Mouse (Mus musculus): ENCODE data around the gene 1700125H20Rik.
"Not testable (repeated sequence)": the region's sequence is repeated elsewhere in the genome, so short reads cannot be mapped to it uniquely, and the experiment has no call there.

1700125H20Rik gene

DNA sequence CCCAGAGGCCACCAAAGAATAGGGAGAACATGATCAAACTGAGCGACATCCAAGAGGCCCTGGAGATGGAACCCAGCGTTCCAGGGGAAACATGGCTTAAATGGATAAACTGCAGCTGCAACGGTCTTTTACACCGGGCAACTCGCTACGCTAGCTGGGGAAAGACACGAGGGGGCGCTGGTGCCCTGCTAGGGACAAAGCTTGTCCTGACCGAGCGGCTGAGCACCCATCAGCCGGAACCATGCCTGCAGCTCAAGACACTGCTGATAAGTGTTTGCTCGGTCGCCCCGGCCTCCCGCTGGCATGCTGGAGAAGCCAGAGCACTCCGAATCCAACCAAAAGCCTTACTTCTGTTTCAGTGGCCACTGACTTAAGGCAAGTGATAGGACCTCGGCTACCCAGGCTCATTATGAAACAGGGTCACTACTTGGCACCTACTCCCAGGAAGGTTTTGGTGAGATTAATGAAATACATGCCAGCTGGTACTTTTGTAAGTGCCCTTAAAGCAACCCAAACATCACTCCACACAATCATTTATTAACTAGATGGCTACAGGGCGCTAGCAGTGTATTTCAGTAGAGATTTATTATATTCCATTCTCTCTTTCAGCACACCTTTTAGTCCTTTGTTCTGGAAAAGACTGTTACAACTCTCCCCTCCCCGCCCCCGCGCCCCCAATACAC lies at the start of gene 1700125H20Rik:
TSS of gene 1700125H20Rik (plus strand) at position 347 of the 683 bp plus-strand sequence.
- DNase-seq (ENCODE audit: low spot score in 2 of 2) = peak; percentile 72 to 94

DNA sequence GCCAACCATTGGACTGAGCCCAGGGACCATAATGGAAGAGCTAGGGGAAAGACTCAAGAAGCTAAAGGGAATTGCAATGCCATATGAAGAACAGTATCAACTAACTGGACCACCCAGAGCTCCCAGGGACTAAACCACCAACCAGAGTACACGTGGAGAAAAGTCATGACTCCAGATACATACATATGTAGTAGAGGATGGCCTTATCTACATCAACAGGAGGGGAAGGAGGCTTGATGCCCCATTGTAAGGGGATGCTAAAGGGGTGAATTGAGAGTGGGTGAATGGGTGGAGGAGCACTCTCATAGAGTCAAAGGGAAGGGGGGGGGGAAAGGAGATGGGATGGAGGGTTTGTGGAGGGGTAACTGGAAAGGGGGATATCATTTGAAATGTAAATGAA lies 48.1 kb upstream of the 1700125H20Rik start:
- DNase-seq (ENCODE audit: low spot score in 2 of 2) = no peak

DNA sequence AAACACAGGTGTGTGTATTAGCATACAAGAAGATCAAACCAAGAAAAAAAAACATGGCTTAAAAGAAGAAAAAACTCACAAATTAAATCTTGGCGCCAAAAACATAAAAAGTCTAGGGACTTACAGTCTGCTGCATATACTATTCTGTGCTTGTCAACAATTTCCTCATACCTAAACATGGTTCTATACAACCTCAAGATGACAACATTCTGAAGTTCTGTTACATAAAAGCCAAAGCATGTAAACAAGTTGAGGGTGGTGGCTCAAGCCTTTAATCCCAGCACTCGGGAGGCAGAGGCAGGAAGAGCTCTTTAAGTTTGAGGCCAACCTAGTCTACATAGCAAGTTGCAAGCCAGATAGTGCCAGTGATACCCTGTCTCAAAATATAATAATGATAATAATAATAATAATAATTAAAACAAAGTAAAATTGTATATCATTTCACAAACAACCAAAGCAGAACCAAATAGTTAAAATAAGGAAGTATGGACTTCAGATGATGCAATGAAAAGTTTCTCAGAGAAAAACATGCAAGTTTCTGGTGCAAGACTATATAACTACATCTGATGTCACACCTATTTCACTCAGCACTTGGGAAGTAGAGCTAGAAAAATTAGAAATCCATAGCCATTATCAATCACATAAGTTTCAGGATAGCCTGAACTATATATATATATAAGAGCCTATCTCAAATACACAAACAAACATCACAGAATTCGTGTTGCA lies 46.8 kb upstream of the 1700125H20Rik start:
- no peak for DNase-seq (ENCODE audit: low spot score in 2 of 2)

DNA sequence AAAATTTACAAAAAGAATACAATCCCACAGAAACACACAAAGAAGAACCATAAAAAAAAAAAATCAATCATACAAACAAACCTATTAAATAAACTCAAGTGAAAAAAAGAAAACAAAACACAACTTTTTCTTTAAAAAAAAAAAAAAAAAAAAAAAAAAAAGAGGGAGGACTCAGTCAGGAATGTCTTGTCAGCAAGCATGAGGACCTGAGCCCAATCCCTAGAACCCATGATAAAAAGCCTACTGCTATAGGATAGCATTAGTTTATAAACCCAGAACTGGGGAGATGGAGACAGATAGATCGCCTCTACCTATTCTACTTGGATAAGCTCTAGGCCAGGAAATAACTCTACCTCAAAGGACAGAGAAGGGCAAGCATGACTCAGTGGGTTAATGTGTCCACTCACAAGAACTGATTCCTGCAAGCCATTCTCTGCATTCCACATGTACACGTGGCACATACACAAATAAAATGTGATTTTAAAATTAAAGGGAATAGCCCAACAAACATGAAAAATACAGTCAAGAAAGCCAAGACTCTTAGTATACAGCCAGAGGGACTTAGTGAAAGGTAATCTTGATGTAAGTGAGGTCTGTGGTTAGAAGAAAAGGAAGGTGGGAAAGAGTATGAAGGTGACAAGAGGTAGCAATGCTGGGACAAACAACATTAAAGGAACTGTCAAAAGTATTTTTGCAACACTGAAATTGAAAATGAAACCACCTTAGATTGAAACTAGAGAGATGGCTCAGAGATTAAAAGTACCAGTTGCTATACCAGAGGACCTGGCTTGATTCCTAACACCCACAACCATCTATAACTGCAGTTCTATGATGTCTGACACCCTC lies 43.7 kb upstream of the 1700125H20Rik start:
- no peak for DNase-seq (ENCODE audit: low spot score in 2 of 2)

DNA sequence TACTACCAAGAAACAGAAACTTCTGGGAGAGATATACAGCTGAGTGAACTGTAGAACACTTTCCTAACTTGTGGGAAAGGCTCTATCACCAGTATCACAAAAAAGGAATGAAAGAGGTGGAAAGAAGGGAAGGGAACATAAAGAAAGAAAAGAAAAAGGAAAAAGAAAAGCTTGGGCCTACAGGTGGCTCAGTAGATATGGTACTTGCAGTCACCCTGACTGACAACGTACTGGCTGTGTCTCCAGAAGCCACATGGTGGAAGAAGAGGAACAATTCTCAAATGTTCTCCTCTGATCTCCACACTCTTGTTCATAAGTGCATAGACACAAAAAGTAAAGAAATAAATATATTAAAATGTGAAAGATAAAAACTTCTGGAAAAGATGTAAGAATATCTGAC lies 41.3 kb upstream of the 1700125H20Rik start:
- no peak for DNase-seq (ENCODE audit: low spot score in 2 of 2)

DNA sequence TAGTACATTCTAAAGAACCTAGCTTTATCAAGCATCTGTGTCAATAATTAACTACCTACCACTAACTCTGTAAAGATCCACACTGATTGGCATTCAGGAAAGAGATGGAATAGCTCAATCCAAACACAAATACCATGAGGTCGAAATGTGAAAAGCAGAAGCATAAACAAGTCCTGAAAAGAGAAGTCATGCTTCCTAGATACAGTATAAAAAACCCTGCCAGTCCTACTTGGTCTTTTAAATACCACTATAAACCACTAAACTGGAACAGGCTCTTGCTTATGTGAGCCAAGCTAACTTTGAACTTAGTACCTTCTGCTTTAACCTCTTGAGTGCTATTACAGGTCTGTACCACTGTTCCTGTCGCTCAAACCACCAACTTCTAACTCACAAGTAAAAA lies 38.7 kb upstream of the 1700125H20Rik start:
- DNase-seq (ENCODE audit: low spot score in 2 of 2) = no peak

DNA sequence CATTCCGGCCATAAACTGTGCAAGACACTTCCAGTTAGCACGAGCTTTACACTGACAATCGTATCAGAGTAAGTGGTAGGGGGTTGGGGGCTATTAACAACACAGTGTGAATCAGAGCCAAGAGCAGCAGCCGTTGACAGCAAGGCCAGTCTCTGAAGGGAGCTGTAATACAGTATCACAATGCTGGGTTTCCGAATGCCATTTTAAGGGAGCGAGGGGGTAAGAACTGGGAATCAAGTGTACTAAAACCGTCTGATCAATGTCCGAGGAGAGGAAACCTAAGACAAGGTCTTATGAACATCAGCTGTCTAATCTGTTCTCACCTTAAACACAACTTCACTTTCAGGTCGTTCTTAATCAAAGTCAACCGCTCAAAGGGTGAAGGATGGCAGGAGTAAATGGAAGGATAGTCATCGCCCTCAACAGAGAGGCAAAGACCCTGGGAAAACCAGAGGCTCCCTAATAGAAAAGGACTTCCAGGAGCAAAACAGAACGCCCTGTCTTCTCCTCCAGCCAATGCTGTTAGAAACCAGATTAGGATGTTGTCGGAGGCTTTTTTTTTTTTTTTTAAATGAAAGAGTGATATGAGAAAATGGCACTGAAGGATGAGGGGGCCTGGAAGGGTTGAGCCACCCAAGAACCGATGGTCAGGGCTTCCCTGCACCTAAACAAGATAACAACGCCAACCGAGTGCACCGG lies 31.3 kb upstream of the 1700125H20Rik start:
- peak in 1 of 2 experiments; percentile 3 for DNase-seq (ENCODE audit: low spot score in 2 of 2)

DNA sequence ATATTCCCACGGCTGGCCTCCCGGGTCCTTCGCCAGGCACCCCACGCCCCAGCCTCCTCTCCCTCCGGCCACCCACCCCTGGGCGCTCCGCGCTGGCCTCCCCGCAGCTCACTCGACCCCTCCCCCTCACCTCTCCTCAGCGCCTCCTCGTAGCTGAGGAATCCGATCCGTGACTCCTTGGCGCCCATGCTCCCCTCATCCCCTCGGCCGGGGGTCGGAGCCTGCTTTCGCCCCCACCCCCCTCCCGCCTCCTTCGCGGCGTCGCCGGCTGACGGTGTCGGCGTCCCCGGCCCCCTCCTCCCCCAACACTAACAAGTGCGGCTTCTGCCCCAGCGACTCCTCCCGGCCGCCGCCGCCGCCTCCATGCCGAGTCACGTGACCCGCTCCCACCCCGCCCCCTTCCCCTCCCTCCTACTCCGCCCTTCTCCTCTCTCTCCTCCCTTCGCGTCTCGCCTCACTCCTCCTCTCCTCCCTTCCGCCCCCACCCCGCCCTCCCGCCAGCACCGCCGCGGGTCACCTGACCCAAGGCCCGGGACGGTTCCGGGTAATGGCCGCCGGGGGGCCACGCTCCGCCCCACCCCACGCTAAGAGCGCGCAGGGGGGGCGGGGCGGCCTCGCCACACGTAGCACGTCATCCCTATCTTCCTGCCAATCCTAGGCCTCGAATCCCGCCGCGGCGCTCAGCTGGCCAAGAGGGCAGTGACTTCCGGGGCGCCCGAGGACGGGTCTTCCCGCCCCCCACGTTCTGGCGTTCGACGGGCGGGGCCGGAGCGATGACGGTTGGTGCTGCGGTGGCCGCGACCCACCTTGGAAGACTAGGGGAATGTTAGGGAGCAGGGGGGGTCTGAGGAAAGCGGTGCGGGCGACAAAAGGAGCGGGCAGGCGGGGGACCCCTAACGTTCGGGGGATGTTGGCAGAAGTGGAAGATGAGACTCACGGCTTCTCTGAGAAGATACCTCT lies 30.3 kb upstream of the 1700125H20Rik start, which contains the start of gene Usp32:
TSS of gene Usp32 (minus strand) at position 581 of the 960 bp plus-strand sequence.
- peak; percentile 95 for DNase-seq (ENCODE audit: low spot score in 2 of 2)

DNA sequence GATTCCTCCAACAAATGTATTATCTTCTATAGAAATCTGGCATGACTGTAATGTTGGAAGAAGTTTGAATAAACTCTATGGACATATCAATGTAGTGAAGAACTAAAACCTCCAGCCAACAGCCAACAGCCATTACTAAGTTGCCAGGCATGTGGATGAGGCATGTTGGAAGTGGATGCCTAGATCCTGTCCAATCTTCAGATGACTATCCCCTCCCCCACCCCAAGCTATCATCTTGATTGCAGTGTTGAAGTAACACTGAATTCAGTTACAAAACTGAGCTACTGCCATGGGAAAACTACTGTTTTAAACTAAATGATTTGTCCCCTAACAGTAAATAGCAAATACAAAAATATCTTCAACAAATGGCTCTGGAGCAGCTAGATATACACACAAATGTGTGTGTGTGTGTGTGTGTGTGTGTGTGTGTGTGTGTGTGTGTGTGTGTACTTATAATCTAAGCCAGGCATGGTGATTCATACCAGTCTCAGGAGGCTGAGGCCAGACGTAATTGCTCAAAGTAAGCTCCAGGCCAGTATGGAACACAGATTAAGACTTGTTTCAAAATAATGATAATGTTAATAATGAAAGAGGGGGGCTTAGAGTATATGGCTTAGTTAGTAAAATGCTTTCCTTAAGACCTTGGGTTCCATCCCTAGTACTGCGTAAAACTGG lies 17.8 kb upstream of the 1700125H20Rik start:
- no peak for DNase-seq (ENCODE audit: low spot score in 2 of 2)

DNA sequence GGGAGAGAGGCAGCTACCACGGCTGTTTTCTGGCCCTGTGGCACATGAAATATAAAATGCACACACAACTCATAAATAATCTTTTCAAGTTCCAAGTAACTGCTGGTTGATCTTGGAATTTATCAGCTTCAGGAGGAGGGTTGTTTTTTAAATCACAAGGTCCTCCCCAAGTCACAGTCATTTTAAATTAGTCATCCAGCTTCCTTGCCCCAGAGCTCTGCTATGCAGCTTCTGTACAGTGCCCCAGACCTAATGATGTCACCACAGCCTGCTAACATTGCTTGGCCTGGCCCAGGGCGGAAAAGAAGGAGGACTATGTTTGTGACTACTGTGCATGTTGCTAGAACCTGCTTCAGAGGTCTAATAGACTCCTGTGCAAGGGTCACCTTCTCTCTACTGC lies 12.9 kb upstream of the 1700125H20Rik start:
- no peak for DNase-seq (ENCODE audit: low spot score in 2 of 2)

DNA sequence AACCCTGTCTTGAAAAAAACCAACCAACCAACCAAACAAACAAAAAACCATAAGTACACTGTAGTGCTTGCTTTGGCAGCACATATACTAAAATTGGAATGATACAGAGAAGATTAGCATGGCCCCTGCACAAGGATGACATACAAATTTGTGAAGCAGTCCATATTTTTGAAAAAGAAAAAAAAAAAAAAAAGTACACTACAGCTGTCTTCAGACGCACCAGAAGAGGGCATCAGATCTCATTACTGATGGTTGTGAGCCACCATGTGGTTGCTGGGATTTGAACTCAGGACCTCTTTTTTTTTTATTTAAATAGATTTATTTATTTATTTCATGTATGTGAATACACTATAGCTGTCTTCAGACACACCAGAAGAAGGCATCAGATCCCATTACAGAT lies 7.2 kb upstream of the 1700125H20Rik start:
- DNase-seq (ENCODE audit: low spot score in 2 of 2) = not testable (repeated sequence)

DNA sequence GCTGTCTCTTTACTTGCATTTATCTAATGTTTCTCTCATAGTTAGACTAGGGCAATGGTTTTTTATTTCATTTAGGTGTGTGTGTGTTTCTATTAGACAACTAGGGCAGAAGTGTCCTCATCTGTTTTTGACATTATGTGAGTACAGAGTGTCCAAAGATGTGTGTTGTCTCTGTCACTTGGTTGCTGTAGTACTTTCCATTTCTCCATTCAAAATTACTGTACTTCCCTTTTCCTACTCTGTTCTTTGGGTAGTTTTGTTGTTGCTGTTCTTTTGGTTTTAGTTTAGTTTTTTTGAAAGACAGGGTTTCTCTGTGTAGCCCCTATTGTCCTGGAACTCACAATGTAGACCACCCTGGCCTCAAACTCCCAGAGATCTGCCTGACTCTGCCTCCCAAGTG lies 5.8 kb upstream of the 1700125H20Rik start:
- no peak for DNase-seq (ENCODE audit: low spot score in 2 of 2)

DNA sequence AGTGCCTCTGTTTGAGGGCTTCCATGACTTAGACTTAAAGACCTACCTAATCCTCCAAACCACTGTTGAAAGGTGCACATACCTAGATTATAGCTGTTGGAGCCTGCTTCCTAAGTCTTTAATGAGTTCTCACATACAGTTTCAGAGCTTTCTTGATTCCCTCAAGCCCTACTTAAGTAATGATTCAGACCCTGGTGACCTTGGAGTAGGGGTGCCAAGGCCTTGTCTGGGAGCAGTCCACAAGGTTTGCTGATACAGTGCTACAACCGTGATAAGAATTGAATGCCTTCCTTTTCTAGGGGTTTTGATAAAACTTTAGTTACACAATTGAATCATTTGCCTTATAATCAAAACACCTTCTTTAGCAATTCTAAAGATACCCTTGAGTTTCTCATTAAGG lies 2.7 kb upstream of the 1700125H20Rik start:
- DNase-seq (ENCODE audit: low spot score in 2 of 2) = no peak

DNA sequence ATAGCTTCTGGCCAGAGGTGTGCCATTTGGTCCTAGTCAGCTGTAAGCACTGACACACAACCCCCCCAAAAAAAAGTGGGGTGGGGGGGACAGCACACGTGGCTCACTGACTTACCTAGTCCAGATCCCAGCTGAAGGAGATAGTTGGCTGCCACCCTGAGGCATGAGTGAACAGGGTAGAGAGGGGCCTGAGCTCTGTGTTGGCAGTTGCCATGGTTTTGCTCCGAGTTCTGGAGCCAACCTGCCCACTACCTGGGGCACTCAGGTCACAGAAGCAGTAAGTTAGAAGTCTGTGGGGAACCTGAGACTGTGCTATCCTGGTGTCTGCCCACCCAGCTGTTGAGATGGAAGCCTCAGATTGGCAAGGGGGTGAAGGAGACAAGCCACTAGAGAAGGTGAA lies 629 bp downstream of the 1700125H20Rik start:
- no peak for DNase-seq (ENCODE audit: low spot score in 2 of 2)

DNA sequence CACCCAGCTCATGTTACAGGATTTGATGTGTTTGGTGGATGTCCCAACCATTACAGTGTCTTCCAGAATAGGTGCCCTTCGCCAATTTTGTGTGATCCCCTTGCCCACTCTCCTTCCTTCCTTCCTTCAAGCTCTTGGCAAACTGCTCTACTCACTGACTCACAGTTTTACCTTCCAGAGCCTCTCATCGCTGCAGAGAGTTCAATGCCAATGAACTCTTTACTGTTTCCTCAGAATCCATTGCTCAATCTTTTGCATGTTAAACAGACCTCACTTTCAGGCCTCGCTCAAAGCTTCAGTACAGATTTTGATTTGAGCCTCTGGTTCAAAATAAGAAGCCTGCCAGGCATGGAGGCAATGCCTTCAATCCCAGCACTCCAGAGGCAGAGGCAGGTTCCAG lies 5.7 kb downstream of the 1700125H20Rik start:
- DNase-seq (ENCODE audit: low spot score in 2 of 2) = no peak

DNA sequence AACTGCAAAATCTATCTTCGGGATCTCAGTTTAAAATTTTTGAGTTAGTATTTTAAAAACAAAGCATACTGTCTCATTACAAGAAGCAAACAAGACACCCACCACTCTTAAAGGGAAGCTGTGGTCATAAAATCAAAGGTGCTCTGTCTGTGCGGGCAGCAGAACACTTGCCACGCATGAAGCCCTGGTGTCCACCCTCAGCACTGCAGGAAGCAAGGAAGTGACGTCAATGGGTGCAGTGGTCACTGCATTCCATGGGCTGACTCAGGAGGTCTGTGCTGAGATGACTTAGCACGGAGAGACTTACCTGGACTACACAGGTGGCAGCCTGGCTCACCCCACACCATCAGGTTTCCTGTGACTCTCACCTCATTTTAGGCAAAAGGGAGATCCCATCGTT lies 7.6 kb downstream of the 1700125H20Rik start:
- DNase-seq (ENCODE audit: low spot score in 2 of 2) = no peak

DNA sequence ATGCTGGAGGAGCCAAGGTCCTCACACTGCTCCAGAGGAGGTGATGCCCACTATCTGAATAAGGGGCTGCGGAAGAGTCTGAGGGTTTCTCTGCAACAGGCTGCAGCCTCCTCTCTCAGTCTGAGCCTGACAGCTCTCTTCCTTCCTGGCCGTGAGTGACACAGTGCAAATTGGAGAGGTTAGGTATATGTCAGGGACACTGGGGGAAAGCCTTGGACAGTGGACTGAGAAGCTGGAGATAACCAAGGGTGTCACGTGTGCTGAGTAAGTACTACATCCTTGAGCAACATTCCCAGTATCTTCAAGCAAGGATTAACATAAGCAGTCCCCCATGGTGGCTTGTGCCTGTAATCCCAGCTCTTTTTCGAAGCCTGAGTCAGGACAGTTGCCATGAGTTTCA lies 8.2 kb downstream of the 1700125H20Rik start:
- DNase-seq (ENCODE audit: low spot score in 2 of 2) = no peak

DNA sequence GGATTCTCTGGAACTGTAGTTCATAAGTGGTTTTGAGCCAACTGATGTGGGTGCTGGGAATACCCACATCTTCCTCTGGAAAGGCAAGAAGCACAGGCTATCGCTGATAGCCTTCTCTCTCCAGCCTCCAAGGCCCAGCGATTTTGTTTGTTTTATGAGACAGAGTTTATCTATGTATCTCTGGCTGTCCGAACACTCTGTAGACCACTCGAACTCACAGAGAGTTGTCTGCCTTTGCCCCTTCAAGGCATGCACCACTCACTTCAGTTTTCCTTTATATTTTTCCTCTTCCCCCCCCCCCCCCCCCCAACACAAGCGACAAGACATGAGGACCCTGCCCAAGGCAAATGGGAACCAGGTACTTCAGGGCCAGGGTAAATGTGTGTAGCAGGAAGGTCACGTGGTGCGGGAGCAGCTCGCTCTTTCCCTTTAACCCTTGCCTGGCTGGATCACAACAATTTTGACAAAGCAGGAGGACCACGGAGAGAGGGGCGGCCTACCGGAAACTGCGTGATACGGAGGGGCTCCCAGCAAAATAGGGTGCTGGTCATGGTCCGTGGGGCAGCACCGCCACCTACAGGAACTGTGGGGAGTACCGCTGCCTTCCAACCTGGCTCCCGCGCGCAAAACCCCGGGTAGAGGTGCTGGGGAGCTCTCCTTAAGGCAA lies 12.5 kb downstream of the 1700125H20Rik start:
- peak; percentile 78 to 88 for DNase-seq (ENCODE audit: low spot score in 2 of 2)

DNA sequence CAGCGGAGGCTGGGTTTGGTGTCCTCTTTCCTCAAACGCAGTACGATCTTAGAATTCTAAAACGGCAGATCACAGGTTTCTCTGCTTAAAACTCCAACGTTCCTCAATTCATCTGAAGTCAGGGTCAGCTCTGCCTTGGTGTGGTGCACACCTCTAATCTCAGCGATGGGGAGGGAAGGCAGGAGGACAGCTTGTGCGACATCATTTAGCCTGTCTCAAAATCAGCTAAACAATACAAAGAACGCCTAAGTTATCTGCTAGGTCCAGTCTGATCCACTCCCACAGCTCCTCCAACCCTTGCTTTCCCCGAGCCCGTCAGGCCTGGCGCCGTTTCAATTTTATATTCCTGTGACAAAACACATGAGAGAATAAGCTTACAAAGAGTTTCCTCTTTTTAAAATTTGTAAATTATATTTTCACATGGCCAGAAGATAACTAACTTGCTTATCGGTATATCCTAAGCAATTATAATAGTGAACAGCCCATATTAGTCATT lies 13.1 kb downstream of the 1700125H20Rik start:
- no peak for DNase-seq (ENCODE audit: low spot score in 2 of 2)

Measured in thymus, postnatal 10 days (tissue).